Mouse (Mus musculus): ENCODE measurements at regions not wholly inside any gene's neighbourhood (a gene's known extent, or its start where the extent isn't known, plus 50 kb on each side); places are given as distances from the start of the nearest gene placed in this dataset.

- DNase-seq (ENCODE audit: low spot score in 2 of 2): no peak
Observed at GRCm38 (mm10) chrX:19201383-19201782, 279.7 kb downstream of the Tex13c3 start.

GRCm38 (mm10) chrX:19199531-19199930 lies 281.6 kb downstream of the Tex13c3 start:
- DNase-seq (ENCODE audit: low spot score in 2 of 2): no peak

- no peak for DNase-seq (ENCODE audit: low spot score in 2 of 2)
Observed at GRCm38 (mm10) chrX:19168983-19169382, 312.1 kb downstream of the Tex13c3 start.

- DNase-seq (ENCODE audit: low spot score in 2 of 2): no peak
Observed at GRCm38 (mm10) chrX:19168546-19168945, 312.6 kb downstream of the Tex13c3 start.

- no peak for DNase-seq (ENCODE audit: low spot score in 2 of 2)
Observed at GRCm38 (mm10) chrX:19168111-19168510, 313.0 kb downstream of the Tex13c3 start.

- peak in 1 of 2 experiments; percentile 2 for DNase-seq (ENCODE audit: low spot score in 2 of 2)
Observed at GRCm38 (mm10) chrX:19167121-19167853, 313.8 kb downstream of the Tex13c3 start.

GRCm38 (mm10) chrX:19165891-19166644 lies 315.1 kb downstream of the Tex13c3 start:
- DNase-seq (ENCODE audit: low spot score in 2 of 2): no peak

GRCm38 (mm10) chrX:19164151-19164550 lies 317.0 kb downstream of the Tex13c3 start:
- no peak for DNase-seq (ENCODE audit: low spot score in 2 of 2)

- no peak for DNase-seq (ENCODE audit: low spot score in 2 of 2)
Observed at GRCm38 (mm10) chrX:19162958-19163357, 318.2 kb downstream of the Tex13c3 start.

GRCm38 (mm10) chrX:19162351-19162750 lies 318.8 kb downstream of the Tex13c3 start:
- no peak for DNase-seq (ENCODE audit: low spot score in 2 of 2)

GRCm38 (mm10) chrX:19160275-19160930 lies 320.7 kb downstream of the Tex13c3 start:
- DNase-seq (ENCODE audit: low spot score in 2 of 2): no peak

GRCm38 (mm10) chrX:19157464-19158203 lies 323.5 kb downstream of the Tex13c3 start:
- no peak for DNase-seq (ENCODE audit: low spot score in 2 of 2)

GRCm38 (mm10) chrX:19153619-19154018 lies 327.5 kb downstream of the Tex13c3 start:
- DNase-seq (ENCODE audit: low spot score in 2 of 2): no peak

GRCm38 (mm10) chrX:19152170-19152861 lies 328.8 kb downstream of the Tex13c3 start:
- DNase-seq (ENCODE audit: low spot score in 2 of 2): no peak

GRCm38 (mm10) chrX:19150606-19151005 lies 330.5 kb downstream of the Tex13c3 start:
- no peak for DNase-seq (ENCODE audit: low spot score in 2 of 2)

GRCm38 (mm10) chrX:19148672-19149071 lies 332.4 kb downstream of the Tex13c3 start:
- no peak for DNase-seq (ENCODE audit: low spot score in 2 of 2)

GRCm38 (mm10) chrX:19148251-19148650 lies 332.9 kb downstream of the Tex13c3 start:
- DNase-seq (ENCODE audit: low spot score in 2 of 2): no peak

GRCm38 (mm10) chrX:19112753-19113152 lies 368.4 kb downstream of the Tex13c3 start:
- DNase-seq (ENCODE audit: low spot score in 2 of 2): no peak

- DNase-seq (ENCODE audit: low spot score in 2 of 2): no peak
Observed at GRCm38 (mm10) chrX:19102911-19103310, 378.2 kb downstream of the Tex13c3 start.

GRCm38 (mm10) chrX:19095960-19096359 lies 385.2 kb downstream of the Tex13c3 start:
- DNase-seq (ENCODE audit: low spot score in 2 of 2): no peak

- DNase-seq (ENCODE audit: low spot score in 2 of 2): no peak
Observed at GRCm38 (mm10) chrX:19084435-19084834, 396.7 kb downstream of the Tex13c3 start.

All from adrenal gland, postnatal 4 days (tissue).